Mouse (Mus musculus): ENCODE results near the gene Ly6g6e.

- no peak for TF ChIP-seq CTCF (conservative IDR thresholded peaks at IDR 0.05; ENCODE audit: low read length)
- no peak for TF ChIP-seq POU5F1 (IDR thresholded peaks at IDR 0.05; ENCODE audit: borderline replicate concordance, low read length)
- TF ChIP-seq NANOG (IDR thresholded peaks at IDR 0.05; ENCODE audit: borderline replicate concordance, low read length), result no peak
These were observed 11.5 kb upstream of the Ly6g6e start, which contains the start of gene Ly6g6c for GRCm38 (mm10) chr17:35064951-35065947.
